Comparison of ENCODE assay signal across 8 mouse cellular contexts in the genomic region with DNA sequence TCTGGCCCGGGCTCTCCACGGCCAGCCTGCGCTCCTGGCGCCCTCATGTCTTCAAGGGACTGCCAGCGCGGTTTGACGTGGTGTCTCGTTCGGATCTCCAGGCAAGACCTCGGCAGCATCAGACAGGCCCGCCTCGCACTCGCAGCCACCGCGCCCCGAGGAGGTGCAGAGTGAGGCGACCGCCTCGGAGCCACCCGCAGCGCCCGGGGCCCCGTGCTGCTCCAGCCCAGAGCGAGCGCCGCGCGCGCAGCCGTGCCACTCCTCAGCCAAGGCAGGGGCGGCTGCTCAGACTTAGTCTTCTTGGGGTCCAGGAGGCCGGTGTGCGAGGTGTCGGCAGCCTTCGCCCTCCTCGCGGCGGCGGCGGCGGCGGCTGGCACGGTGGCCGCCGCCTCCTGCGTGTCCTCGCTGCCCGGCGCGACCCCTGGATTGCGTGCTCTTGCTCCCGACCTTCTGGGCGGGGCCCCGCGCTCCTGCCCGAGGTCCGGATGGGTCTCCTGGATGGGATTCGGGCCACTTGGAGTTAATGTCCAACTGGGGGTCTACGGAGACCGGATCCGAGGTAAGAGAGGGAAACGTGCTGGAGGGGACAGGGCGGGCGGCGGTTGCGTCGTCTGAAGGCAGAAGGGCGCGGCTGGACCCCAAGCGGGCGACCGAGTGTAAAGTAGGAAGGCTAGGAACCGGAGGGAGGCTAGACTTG. TPM values are rescaled to one million over a fixed set of nuclear protein-coding genes. Genes with fewer than 3 reads are reported as not detected.
DNase-seq lines count a peak whose midpoint lies in the region; ATAC-seq lines count a peak whose summit lies in the region.

A gene (plus strand): TSS at position 291 of the 697 bp plus-strand sequence.

- 0 out of 2 replicates have a peak, but pooled peaks cover 1% of the 10 kb centered on the region for H3K36me3 ChIP-seq in kidney, embryonic 14.5 days (ENCODE audit: control insufficient read depth, insufficient read depth, low read length)
- H3K36me3 ChIP-seq in forebrain, embryonic 14.5 days (ENCODE audit: control insufficient read depth, insufficient read depth, low read length): no peaks in the 10 kb centered on the region
- H3K36me3 ChIP-seq in kidney, embryonic 15.5 days: no peaks in the 10 kb centered on the region
- H3K36me3 ChIP-seq in midbrain, embryonic 14.5 days (ENCODE audit: control insufficient read depth, insufficient read depth, low read length): no peaks in the 10 kb centered on the region

- ATAC-seq in kidney, embryonic 14.5 days (ENCODE audit: low FRiP score, low TSS enrichment): peak; percentile 22; the same call in 1 of the 2 replicates
- ATAC-seq in forebrain, embryonic 14.5 days: peak; percentile 52
- ATAC-seq in kidney, embryonic 15.5 days (replicated peaks; ENCODE audit: low FRiP score): 0 out of 2 replicates have a peak, but pooled peaks have one; percentile 5
- peak; percentile 57; the same call in 1 of the 2 replicates for ATAC-seq in midbrain, embryonic 14.5 days (ENCODE audit: low FRiP score, low TSS enrichment)

- peak within 1 kb of the TSS; percentile 88 for H3K4me2 ChIP-seq in kidney, embryonic 14.5 days (replicated peaks; ENCODE audit: low read depth, low read length)
- H3K4me2 ChIP-seq in forebrain, embryonic 14.5 days (ENCODE audit: low read length): peak within 1 kb of the TSS; percentile 94
- H3K4me2 ChIP-seq in kidney, embryonic 15.5 days: peak within 1 kb of the TSS; percentile 88
- H3K4me2 ChIP-seq in midbrain, embryonic 14.5 days (ENCODE audit: low read length): peak within 1 kb of the TSS; percentile 99

- H3K9me3 ChIP-seq in kidney, embryonic 14.5 days (ENCODE audit: control insufficient read depth, low read length): no peaks in the 10 kb centered on the region
- H3K9me3 ChIP-seq in forebrain, embryonic 14.5 days (replicated peaks; ENCODE audit: control insufficient read depth, low read length): no peaks in the 10 kb centered on the region
- H3K9me3 ChIP-seq in kidney, embryonic 15.5 days (replicated peaks): no peaks in the 10 kb centered on the region
- H3K9me3 ChIP-seq in midbrain, embryonic 14.5 days (ENCODE audit: control insufficient read depth, low read length): no peaks in the 10 kb centered on the region

- peak within 1 kb of the TSS; percentile 79 for H3K4me3 ChIP-seq in kidney, embryonic 14.5 days (ENCODE audit: low read length)
- H3K4me3 ChIP-seq in forebrain, embryonic 14.5 days (ENCODE audit: low read depth, low read length): peak within 1 kb of the TSS; percentile 43
- H3K4me3 ChIP-seq in kidney, embryonic 15.5 days (replicated peaks): peak within 1 kb of the TSS; percentile 77
- H3K4me3 ChIP-seq in midbrain, embryonic 14.5 days (replicated peaks; ENCODE audit: low read depth, low read length): peak within 1 kb of the TSS; percentile 53

- H3K4me1 ChIP-seq in kidney, embryonic 14.5 days (ENCODE audit: control insufficient read depth, insufficient read depth, low read length): peaks cover 9% of the 10 kb centered on the region
- H3K4me1 ChIP-seq in forebrain, embryonic 14.5 days (ENCODE audit: control insufficient read depth, insufficient read depth, low read length): peaks cover 8% of the 10 kb centered on the region
- H3K4me1 ChIP-seq in kidney, embryonic 15.5 days: peaks cover 59% of the 10 kb centered on the region
- peaks cover 26% of the 10 kb centered on the region for H3K4me1 ChIP-seq in midbrain, embryonic 14.5 days (ENCODE audit: control insufficient read depth, insufficient read depth, low read length)

- peak within 1 kb of the TSS; percentile 90 for H3K9ac ChIP-seq in kidney, embryonic 14.5 days (ENCODE audit: low read depth, low read length)
- peak within 1 kb of the TSS; percentile 48; the same call in 1 of the 2 replicates for H3K9ac ChIP-seq in forebrain, embryonic 14.5 days (ENCODE audit: low read length)
- peak within 1 kb of the TSS; percentile 83 for H3K9ac ChIP-seq in kidney, embryonic 15.5 days
- peak within 1 kb of the TSS; percentile 54 for H3K9ac ChIP-seq in midbrain, embryonic 14.5 days (replicated peaks; ENCODE audit: low read length)

- H3K27ac ChIP-seq in kidney, embryonic 14.5 days (ENCODE audit: low read depth, low read length): peak within 1 kb of the TSS; percentile 86
- no peak within 1 kb of the TSS for H3K27ac ChIP-seq in forebrain, embryonic 14.5 days (ENCODE audit: low read depth, low read length)
- H3K27ac ChIP-seq in kidney, embryonic 15.5 days: peak within 1 kb of the TSS; percentile 91
- no peak within 1 kb of the TSS for H3K27ac ChIP-seq in midbrain, embryonic 14.5 days (replicated peaks; ENCODE audit: low read depth, low read length)

- DNase-seq in kidney, adult 9 months: no peak
- DNase-seq in ZHBTc4 (ENCODE audit: low read depth, low spot score): peak; percentile 68
- no peak for DNase-seq in forebrain, embryonic 14.5 days (ENCODE audit: low spot score)
- DNase-seq in midbrain, embryonic 14.5 days: peak; percentile 75
- DNase-seq in natural killer cell, adult 2 months (ENCODE audit: low spot score in 2 of 2): no peak
- DNase-seq in adipocyte (ENCODE audit: low spot score): no peak

- H3K27me3 ChIP-seq in kidney, embryonic 14.5 days (ENCODE audit: control insufficient read depth, insufficient read depth, low read length): peaks cover 22% of the 10 kb centered on the region
- H3K27me3 ChIP-seq in forebrain, embryonic 14.5 days (replicated peaks; ENCODE audit: control insufficient read depth, insufficient read depth, low read length): peaks cover 86% of the 10 kb centered on the region
- peaks cover 69% of the 10 kb centered on the region for H3K27me3 ChIP-seq in kidney, embryonic 15.5 days
- peaks cover 91% of the 10 kb centered on the region for H3K27me3 ChIP-seq in midbrain, embryonic 14.5 days (ENCODE audit: control insufficient read depth, insufficient read depth, low read length)

- under 1% methylated on average over 69 of the region's 73 CpGs for WGBS in kidney, embryonic 14.5 days
- under 1% methylated on average over 72 of the region's 73 CpGs for WGBS in forebrain, embryonic 14.5 days
- WGBS in kidney, embryonic 15.5 days: under 1% methylated on average over 73 of the region's 73 CpGs
- WGBS in midbrain, embryonic 14.5 days: under 1% methylated on average over 71 of the region's 73 CpGs

RNA-seq across cellular contexts. Expression of the gene that starts here (rescaled TPM):
- 10.0 and 13.0 TPM in 2 replicates for polyA plus RNA-seq in kidney, embryonic 14.5 days (2014; fragmentation: Nextera tagmentation; extraction: Ambion mirVana)
- polyA plus RNA-seq in forebrain, embryonic 14.5 days (2014; fragmentation: Nextera tagmentation; extraction: Ambion mirVana): 0.04 TPM in 1 of 2 replicates, not detected in the other
- 7.8 and 9.1 TPM in 2 replicates for polyA plus RNA-seq in kidney, embryonic 15.5 days (2015; fragmentation: Nextera tagmentation; extraction: Ambion mirVana)
- polyA plus RNA-seq in midbrain, embryonic 14.5 days (2014; fragmentation: Nextera tagmentation; extraction: Ambion mirVana): 0.11 and 0.14 TPM in 2 replicates

Comparison
In these comparisons a context has a peak if more than half of its experiments do, and no peak if none do; other contexts are left out.
1. Peak in ATAC-seq, H3K4me3 ChIP-seq, H3K9ac ChIP-seq and H3K4me2 ChIP-seq in forebrain, embryonic 14.5 days; RNA of the gene not detected or under 1 TPM.
2. Peak in DNase-seq, ATAC-seq, H3K4me3 ChIP-seq, H3K9ac ChIP-seq and H3K4me2 ChIP-seq in midbrain, embryonic 14.5 days; RNA of the gene not detected or under 1 TPM.
3. ATAC-seq: peak in every context shown above with its lines; median percentile 57 in midbrain, embryonic 14.5 days; 52 in forebrain, embryonic 14.5 days; 22 in kidney, embryonic 14.5 days; 5 in kidney, embryonic 15.5 days.
4. H3K27ac ChIP-seq: peak in kidney, embryonic 14.5 days (single experiment) and kidney, embryonic 15.5 days (single experiment); none in forebrain, embryonic 14.5 days (single experiment) and midbrain, embryonic 14.5 days (single experiment).
5. Peak in every context shown above with its lines, with median percentiles within 50 percentile points of each other: H3K4me2 ChIP-seq, H3K4me3 ChIP-seq and H3K9ac ChIP-seq.